Mouse (Mus musculus) ovary, adult 10 weeks (tissue): ENCODE measurements around the gene Il1f5. TPM values are rescaled to one million over a fixed set of nuclear protein-coding genes. Genes with fewer than 3 reads are reported as not detected.

ENCODE experiments used
- polyA plus RNA-seq: library from polyadenylated mRNA; stranded (reverse); fragments of 350-450 nt; fragmentation: Illumina TruSeq; extraction: RNeasy Lipid Tissue Mini Kit (QIAGEN cat#74804); gene quantifications from one replicate; pipeline ENCODE4 v1.2.3, GENCODE M21; 2014

Gene Il1f5
- polyA plus RNA-seq: not detected

GRCm38 (mm10) chr2:24276654-24277053 is at the start of gene Il1f5:
Gene Il1f5 (plus strand): TSS chr2:24276954.

GRCm38 (mm10) chr2:24290896-24291295 is 14.1 kb downstream of the Il1f5 start, which contains the start of gene Il1f10:
Gene Il1f10 (plus strand): TSS chr2:24291196.

Other genes starting within 250 kb of the Il1f5 start
- gene Hnmt, start 227.6 kb upstream of the Il1f5 start, polyA plus RNA-seq: 84.3 TPM
- gene Tbpl2, start 180.4 kb upstream of the Il1f5 start, polyA plus RNA-seq: 1.3 TPM
- gene Il1f8, start 123.8 kb upstream of the Il1f5 start, polyA plus RNA-seq: 2.1 TPM
- gene Il1f9, start 90.5 kb upstream of the Il1f5 start, polyA plus RNA-seq: 0.74 TPM
- gene Il1f6, start 61.5 kb upstream of the Il1f5 start, polyA plus RNA-seq: not detected
- gene Il1f10, start 14.2 kb downstream of the Il1f5 start, polyA plus RNA-seq: not detected
- 5.8 TPM for gene Il1rn, start 59.9 kb downstream of the Il1f5 start, polyA plus RNA-seq
- gene Psd4, start 90.6 kb downstream of the Il1f5 start, polyA plus RNA-seq: 14.9 TPM
- 4.6 TPM for gene Pax8, start 198.6 kb downstream of the Il1f5 start, polyA plus RNA-seq